Mouse (Mus musculus) heart, postnatal 14 days (tissue): ENCODE measurements around the gene Hmox1. TPM values are rescaled to one million over a fixed set of nuclear protein-coding genes. Genes with fewer than 3 reads are reported as not detected.

Source experiments
- DNase-seq, 2 experiments: peaks; one replicate each; pipeline ENCODE4 v3.0.0; 2021 to 2022
- intact Hi-C: fragments of 180-260 bp; cut with DNase I; formaldehyde crosslinking; loops from one replicate; pipeline ENCODE4 v1.15.1; 2025
- long read RNA-seq, 2 experiments: library from polyadenylated mRNA; stranded (forward); transcript quantifications; one replicate each; pipeline ENCODE4 v2.0.0; 2021
- total RNA-seq, 2 experiments: library from RNA; stranded (reverse); gene quantifications; 2 replicates each; pipeline ENCODE4 v1.2.3; 2021

Hmox1 gene
- total RNA-seq: 10 to 100 TPM; 13.6 to 15.0 TPM
- long read RNA-seq, experiment 1, partial matches to known transcripts: 0 of 2 reads
- long read RNA-seq, experiment 1, other reads (novel, unspliced or antisense): 0 of 2 reads
- long read RNA-seq, experiment 2, partial matches to known transcripts: 0 of 2 reads
- long read RNA-seq, experiment 2, other reads (novel, unspliced or antisense): 0 of 2 reads

DNA sequence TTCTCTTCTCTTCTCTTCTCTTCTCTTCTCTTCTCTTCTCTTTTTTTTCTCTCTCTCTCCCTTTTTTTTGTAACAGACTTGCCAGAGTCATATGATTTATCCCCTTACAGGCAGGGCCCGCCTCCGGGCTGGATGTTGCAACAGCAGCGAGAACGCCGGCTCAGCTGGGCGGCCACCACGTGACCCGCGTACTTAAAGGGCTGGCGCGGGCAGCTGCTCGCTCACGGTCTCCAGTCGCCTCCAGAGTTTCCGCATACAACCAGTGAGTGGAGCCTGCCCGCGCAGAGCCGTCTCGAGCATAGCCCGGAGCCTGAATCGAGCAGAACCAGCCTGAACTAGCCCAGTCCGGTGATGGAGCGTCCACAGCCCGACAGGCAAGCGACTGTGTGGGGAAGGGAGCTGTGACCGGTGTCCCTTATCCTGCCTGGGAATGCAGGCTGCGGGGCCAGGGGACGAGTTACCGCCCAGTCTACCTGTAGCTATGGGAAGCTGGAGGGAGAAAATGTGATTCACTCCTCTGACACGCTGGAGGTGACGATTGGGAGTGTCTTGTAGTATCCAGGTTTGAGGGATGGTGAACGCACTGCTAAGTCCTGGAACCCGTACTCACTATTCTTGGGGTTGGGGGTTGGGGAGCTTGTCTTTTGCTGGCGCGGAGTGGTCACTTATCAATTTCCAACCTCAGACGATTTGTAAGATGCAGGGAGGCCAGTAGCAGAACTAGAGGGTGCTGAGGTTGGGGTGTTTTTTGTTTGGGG, at the start of gene Hmox1:
Gene Hmox1 (plus strand): TSS at position 223 of the 758 bp plus-strand sequence.
- peak; percentile 94 for DNase-seq
- intact Hi-C loops: loop anchor here (1.0 kb wide), 1 partner anchor 15 kb away; no protein-coding TSS in a partner anchor

DNA sequence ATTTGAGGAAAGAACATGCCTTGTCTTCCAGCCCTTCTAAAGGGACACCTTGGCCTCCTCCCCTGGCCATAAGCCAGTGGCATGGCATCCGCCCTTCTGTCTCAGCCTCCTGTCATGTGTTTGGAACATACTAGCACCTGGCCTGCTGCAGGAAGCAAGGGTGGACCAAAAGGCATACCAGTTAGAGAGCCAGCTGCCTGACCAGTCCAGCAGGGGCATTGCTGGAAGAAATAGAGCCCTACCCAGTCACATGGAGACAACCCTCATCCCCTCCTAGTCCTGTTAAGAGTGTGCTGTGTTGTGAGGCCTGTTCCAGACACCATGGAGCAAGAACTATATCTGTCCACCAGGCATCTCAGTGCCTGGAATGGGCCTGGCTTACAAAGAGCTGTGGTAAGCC, 47.1 kb upstream of the Hmox1 start:
- peak in 1 of 2 experiments; percentile 25 for DNase-seq
- intact Hi-C loops: no loop called here

DNA sequence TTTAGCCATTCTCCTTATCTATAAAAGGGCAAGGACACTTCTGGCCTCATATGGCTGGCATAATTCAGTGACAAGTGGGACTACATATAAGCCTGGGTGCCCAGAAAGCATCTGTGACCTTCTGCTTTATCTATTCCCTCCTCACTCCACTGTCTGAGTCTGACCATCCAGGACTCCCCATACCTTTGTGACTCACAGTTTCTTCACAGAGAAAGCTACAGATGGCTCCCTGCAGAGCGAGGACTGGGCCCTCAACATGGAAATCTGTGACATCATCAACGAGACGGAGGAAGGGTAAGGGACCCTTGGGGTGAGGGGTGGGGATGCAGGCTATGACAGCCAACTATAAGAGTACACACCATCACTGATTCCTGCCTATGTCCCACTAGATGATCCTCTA, 45.6 kb upstream of the Hmox1 start:
- DNase-seq: no peak
- intact Hi-C loops: no loop called here

DNA sequence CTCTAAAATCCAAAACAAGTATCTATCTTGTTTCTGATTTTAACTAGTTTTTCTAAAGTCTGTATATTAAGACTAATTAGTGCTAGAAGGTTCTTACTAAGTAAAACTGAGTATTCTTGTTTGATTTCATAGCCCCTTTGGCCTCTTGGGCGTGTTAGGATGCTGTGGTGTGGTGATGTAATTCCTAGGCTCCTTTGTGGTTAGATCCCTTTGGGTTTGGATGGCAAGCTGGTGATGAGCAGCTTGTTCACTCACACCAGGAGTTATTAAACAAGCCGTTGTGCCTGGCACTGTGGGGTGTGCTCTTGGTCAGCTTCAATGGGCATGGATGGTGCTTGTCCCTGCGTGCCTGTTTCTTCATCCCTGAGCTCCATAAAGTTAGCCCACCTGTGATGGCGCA, 40.1 kb upstream of the Hmox1 start:
- intact Hi-C loops: no loop called here
- no peak for DNase-seq

DNA sequence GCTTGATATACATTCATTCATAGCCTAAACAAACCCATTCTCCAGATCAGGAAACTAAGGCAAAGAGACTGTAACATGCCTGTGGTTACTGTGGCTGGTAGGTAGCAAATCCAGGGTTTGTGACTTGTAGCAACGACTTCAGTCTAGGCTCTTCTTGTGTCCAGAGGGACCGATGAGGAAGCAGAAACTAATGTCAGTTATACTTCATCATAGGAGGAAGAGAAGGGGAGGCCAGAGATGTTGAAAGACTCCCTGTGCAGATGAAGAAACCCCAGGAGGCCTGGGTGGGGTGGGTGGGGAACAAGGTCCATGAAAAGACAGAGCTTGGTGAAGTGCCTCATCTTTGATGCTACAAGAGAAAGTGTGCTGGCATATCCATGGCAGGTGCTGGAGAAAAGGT, 37.7 kb upstream of the Hmox1 start:
- no peak for DNase-seq
- intact Hi-C loops: no loop called here

DNA sequence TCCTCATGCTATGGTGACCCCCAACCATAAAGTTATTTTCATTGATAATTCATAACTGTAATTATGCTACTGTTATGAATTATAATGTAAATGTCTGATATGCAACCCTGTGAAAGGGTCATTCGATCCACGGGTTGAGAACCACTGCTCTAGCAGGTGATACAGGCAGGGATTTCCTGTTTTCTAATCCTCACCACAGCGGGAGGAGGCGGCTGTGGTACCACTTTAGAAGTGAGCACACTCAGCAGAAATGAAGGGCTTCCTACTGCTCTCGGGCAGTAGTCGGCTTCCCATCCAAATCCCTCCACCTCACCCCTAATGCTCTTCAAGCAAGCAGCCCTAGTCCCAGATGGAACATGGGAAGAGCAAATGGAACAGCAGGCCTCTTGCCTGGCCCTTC, 33.4 kb upstream of the Hmox1 start:
- DNase-seq: no peak
- intact Hi-C loops: no loop called here

DNA sequence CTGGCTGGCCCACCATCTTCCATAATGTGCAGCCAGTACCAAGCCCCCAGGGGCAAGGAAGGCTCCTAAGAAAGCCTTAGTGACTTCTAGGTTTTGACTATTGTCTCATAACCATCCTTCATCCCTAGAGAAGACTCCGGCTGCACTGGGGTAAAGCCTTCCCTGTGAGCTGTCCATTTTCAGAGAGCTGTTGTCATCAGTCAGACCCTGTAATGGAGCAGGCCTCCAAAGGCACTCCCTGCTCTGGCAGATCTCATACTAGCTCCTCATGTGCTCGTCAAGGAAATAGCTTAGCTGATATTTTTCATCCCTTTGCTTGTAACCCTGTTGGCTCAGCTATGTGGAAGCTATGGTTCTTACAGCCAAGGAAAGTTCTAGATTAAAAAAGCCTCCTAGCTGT, 32.6 kb upstream of the Hmox1 start:
- intact Hi-C loops: no loop called here
- no peak for DNase-seq

DNA sequence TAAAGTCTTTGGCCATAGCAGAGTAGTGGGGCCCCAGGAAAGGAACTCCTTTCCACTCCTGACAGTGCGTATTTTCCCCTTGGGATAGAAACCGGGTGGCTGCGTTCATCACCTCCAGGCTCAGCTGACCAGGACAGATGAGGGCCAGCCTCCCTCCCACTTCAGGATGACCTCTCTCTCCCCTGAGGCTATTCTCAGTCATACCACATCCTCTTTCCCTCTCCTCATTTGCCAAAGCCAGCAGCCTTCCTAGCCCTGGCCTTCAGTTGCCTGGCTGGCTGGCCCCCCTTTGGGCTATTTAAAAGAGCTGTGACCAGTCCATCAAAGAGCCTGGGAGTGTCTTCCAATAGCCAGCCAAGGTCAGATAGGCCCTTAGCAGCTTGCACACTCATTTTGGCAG, 30.1 kb upstream of the Hmox1 start:
- intact Hi-C loops: no loop called here
- DNase-seq: peak in 1 of 2 experiments; percentile 51

DNA sequence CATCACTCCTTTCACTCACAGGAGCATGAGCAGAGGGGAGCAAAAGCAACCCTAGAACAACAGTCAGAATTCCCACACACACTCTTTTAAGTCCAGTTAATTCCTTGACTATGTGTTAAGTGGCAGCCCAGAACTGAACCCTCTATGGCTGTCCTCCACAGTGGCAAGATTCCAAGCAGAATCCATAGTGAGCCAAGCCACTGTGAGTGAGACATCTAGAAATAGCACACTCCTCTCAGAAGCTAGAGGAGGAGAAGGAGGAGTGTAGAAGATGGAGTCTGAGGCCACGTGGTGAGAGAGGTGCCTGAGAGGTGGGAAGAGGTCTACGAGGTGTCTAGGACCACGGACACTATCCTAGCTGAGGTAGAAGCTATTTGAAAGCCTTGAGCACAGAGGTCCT, 28.6 kb upstream of the Hmox1 start:
- intact Hi-C loops: no loop called here
- no peak for DNase-seq

DNA sequence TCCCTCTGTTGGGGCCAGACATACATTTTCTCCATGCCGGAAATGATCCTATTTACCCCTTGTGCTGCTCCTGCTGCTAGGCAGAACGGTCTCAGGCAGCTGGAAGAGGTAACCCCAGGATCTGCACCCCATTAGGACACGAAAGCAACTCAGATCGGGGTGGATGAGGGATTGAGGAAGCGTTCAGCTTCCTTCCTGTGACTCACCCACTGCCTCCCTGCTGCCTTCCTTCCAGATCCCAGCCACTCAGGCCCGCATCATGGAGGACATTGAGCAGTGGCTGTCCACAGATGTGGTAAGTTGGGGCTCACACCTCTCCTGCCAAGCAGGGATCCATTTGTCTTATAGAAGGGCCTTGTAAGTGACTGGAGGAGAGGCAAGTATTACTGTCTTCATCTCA, 26.1 kb upstream of the Hmox1 start:
- no peak for DNase-seq
- intact Hi-C loops: no loop called here

DNA sequence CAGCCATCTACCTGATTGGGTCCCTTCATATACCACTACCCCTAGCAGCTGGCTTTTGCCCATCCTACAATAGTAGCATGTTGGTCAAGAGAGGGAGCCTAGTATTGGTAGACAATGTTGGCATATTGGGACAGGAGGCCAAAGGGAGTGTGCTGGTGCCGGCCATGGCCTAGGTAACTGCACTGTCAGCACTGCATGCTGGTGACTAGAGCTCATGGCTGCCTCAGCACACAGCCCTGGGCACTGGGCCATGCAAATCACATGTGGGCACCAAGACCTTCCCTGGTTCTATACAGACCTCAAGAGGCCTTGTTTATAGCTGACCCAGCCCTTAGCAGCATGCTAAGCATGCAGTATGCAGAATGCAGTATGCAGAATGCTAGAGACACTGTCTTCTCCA, 23.1 kb upstream of the Hmox1 start:
- DNase-seq: no peak
- intact Hi-C loops: loop anchor here (5.0 kb wide), 1 partner anchor 147 kb away; no protein-coding TSS in a partner anchor

DNA sequence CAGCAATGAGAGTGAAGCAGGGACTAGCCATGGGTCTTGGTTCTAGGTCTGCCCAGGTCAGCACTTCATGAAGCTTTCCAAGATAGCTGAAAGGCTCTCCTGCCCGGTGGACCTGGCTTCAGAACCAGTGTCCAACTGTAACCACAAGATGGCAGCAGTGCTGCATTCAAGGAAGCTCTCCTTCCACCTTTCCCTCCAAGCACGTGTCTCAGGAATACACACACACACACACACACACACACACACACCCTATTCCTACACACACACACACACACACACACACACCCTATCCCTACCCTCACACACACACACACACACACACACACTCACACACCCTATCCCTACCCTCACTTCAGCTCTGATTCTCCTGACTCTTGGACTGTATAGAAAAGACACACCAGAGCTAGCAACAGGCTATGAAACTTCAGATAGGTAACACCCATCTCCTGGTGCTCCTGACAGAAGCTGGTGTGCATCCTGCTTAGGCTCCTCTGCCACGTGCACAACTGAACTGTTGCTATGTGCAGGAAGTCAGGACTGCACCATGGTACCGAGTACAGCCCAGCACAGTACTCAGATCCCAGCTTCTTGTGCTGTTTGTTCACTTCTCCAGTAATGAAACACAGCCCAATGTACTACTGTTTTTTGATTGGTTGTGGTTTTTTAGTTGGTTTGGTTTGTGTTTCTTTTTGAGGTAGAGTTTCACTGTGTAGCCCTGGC, 21.6 kb upstream of the Hmox1 start:
- intact Hi-C loops: loop anchor here (1.0 to 5.0 kb wide), 2 partner anchors 37 to 146 kb away; no protein-coding TSS in a partner anchor
- peak; percentile 79 to 89 for DNase-seq

DNA sequence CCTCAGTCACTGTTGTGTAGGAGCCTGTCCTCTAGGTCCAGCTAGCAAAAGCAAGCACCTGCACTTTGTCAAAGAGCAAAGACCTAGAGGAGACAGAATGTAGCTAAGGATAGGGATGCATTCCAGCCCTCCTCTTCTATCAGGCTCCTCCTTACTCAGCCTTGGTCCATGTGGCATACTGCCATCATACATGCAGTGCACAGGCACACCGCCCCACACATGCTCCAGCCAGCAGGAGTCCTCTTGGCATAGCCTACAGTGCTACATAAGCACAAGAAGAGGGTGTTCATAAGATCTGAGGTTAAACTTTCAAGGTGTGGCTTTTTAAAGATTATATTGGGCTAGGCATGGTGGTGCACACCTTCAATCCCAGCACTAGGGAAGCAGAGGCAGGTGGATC, 18.5 kb upstream of the Hmox1 start:
- no peak for DNase-seq
- intact Hi-C loops: loop anchor here (5.0 kb wide), 1 partner anchor 142 kb away; no protein-coding TSS in a partner anchor

DNA sequence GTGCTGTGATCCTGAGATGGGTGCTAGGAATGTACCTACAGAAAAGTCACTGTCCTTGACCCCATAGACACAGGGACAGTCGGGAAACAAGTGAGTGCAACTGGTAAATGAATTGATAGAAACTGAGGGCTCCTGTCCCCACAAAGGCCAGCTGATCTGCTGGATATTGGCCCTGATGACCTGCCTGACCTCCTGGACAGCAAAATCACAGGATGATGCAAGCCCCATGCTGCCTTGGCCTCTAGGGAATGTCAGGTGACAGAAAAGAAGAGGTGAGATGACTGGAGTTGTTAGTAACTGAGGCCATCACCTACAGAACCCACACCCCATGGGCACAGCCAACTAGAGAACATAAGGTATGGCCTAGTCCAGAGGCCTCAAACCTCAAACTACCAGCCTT, 15.2 kb upstream of the Hmox1 start:
- intact Hi-C loops: no loop called here
- DNase-seq: no peak

DNA sequence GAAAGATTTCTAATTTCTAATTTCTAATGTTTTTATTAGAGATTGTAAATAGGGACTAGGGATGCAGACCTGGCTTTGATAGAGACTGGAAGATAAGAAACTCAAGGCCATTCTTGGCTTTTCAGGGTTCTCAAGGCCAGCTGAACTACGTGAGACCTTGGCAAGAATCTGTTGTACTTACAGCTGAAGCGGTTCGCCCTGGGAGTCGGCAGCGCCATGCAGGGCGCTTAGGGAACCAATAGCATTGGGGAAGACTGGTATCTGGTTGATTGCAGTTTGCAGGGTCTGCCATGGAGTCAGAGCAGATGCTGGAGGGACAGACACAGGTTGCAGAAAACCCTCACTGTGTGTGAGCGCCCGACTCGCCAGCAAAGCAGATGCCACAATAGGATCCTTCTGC, 14.6 kb upstream of the Hmox1 start:
- no peak for DNase-seq
- intact Hi-C loops: no loop called here

DNA sequence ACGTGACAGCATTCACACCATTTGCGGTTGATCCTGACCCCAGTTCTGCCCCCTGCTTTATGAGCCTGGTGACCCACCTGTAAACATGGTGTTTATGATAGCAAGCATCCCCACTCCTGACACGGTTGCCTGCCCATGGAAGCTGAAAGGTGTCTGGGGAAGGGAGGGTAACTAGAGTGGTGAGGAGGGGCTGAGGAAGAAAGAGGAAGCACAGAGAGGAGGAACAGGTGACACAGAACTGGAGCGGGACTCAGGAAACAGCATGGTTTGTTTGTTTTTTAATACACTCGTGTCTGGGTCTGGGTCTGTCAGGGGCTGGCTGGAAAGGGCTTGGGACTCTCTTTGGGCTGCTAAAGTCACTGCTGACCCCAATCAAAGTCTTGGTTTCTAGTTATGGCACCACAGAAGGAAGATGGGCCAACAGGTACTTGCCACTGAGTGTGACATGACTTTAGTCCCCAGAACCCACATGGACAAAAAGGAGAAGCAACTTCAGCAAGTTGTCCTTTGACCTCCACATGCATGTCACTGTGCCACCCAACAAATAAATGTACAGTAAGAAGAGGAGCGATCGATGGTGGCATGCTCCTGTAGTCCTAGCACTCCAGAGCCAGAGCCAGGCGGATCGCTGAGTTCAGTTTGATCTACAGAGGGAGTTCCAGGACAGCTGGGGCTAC, 11.9 kb upstream of the Hmox1 start:
- no peak for DNase-seq
- intact Hi-C loops: no loop called here

DNA sequence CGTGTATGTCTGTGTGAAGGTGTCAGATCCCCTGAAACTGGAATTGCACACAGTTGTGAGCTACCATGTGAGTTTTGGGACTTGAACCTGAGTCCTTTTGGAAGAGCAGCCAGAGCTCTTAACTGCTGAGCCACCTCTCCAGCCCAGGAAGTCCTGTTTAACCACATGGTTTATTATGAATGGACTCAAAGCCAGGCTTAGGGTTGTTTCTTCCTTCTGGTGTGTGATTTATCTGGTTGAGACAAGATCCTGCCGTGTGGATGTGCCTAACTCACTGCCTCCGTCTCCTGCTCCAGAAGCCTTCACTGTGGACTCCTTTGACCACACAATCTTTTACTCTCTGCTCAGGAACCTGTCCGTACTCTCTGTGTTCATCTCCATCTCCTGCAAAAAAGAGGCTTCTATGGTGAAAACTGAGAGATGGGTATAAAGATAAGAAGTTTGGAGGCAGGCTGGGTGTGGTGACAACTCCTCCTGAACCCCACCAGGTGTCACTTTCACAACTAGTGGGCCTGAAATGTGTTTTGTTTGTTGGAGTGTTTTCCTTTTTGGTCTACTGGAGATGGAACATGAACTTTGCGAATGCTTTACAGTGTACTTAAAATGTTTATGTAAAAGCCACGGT, 11.1 kb upstream of the Hmox1 start:
- DNase-seq: no peak
- intact Hi-C loops: no loop called here

DNA sequence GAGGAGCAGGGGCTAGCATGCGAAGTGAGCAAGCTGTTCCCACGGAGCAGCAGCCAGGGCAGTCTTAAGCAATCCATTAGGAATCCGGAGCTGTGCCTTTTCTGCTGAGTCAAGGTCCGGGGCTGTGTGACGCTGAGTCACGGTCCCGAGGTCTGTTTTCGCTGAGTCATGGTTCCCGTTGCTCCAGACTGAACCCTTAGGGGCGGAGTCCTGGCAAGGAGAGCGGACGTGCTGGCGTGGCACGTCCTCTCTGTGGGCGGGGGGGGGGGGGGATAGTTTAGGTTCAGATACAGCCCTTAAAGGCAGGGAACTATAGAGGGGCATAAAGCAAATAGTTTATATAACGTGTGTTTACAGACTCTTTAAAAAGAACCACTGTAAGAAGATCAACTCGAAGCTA, 9.6 kb upstream of the Hmox1 start:
- DNase-seq: peak; percentile 91 to 96
- intact Hi-C loops: no loop called here

DNA sequence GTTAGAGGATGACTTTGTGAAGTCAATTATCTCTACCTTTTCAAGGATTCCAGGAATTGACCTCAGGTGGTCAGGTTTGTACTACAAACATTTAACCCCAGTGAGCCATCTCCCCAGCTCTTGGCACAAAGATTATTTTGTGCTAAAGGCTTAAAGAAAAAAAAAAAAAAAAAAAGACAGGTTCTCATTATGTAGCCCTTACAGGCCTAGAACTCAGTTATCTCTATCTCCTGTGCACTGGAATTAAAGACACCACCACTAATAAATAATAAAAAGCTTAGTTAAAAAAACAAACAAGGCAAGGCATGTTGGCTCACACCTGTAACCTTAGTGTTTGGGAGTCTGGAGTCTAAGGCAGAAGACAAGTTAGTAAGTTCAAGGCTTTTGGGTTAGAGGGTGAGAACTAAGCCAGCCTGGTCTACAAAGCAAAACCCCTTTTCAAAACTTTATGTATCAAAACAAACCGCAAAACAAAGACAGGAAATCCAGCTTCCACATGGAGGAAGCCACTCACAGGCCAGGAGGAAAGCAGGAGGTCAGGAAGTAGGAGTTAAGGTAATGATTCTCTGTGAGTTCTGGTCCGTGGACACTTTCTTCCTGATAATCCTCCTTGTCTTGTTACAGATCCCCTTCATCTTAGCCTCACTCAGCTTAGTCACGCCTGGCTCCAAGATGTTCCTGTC, 8.9 kb upstream of the Hmox1 start:
- DNase-seq: no peak
- intact Hi-C loops: no loop called here

DNA sequence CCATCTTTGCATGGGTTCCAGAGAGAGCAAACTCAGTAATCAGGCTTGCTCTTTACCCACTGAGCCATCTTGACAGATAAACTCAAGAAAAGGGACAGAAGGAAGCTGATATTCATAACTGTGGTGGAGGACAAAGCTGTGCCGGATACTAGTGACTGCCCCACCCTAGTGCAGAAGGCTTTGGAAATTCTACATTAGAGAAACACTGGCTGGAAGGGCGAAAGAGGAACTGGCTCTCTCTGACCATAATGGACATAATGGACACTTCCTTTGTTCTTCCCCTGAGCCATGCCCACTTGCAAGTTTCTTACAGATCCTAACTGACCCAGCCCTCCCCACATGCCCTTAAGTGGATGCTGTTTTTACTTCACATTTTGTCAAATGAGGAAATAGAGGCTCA, 7.4 kb upstream of the Hmox1 start:
- DNase-seq: no peak
- intact Hi-C loops: no loop called here
